Mouse (Mus musculus): ENCODE measurements around the gene Gpr82.
A peak's percentile ranks its signal among the peaks of the same experiment; 100 is the strongest.

Gene Gpr82

DNA sequence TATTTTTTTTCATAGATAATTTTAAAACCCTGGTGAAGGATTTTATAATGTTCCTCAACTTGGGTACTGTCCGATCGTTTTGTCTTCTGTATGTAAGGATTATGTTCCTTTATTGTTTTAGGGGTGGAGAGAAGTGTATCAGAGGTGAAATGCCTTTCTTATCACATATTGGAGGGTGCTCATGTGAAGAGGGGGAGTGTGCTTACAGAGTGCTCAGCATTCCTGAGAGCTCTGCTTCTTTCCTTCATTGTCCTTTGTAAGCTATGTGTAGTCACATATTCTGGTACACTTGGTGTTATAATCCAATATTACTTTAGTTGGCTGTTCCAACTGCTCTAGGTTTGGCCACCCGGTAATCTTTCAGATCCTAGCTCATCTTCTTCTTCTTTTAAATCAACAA is 39.5 kb downstream of the Gpr82 start:
- no peak for DNase-seq

DNA sequence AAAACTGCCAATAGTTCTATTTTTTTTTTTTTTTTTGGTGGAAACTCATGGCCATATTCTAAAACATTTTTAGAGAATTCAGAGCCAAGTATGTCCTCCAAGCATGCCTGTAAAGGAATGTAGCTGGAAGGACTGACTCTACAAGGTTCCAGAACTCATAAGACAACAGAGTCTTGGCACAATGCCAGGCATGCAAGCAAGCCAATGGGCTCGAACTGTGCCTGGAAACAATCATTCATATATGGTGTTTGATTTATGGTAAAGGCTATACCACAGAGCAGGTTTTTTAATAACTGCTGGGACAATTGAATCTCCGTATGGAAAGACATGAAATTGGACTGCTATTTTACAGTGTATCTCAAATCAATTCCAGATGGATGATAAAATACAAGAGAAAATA is 43.9 kb downstream of the Gpr82 start:
- peak; percentile 21 to 56 for DNase-seq

DNA sequence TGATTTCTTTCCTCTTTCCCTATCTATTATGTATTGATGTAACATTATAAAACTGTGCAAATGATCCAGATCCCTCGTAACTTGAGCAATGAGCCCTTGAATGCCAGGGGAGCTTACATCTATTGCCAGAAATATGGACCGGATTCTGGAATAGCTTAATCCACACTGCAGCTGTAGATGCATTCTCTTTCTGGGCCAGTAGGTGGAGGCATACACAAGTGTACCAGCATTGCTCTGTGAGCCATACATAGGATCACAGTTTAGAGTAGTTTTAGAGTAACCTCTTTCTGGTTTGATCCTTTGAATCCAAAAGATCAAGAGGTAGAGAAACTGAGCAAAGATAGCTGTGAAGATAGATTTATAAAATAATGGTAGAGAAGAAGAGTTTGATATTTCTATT is 49.0 kb downstream of the Gpr82 start:
- peak; percentile 62 to 80 for DNase-seq
